Mouse (Mus musculus): ENCODE results near the gene Hexim1. TPM values are rescaled to one million over a fixed set of nuclear protein-coding genes. Genes with fewer than 3 reads are reported as not detected.

Hexim1 gene
- polyA plus RNA-seq, 1 experiment from 2014 or later: 3.9 TPM

- H3K4me3 ChIP-seq (replicated peaks; ENCODE audit: low read depth, low read length): no peak overlapping the region
- peaks cover 23% of the 10 kb centered on the region for H3K4me1 ChIP-seq (ENCODE audit: control insufficient read depth, insufficient read depth, low read length)
- no peaks in the 10 kb centered on the region for H3K27me3 ChIP-seq (ENCODE audit: control insufficient read depth, insufficient read depth, low read length)
- H3K9ac ChIP-seq (replicated peaks; ENCODE audit: low read length): no peak overlapping the region
- no peak overlapping the region for H3K27ac ChIP-seq (replicated peaks; ENCODE audit: low read depth, low read length)
- no peaks in the 10 kb centered on the region for H3K9me3 ChIP-seq (ENCODE audit: control insufficient read depth, low read length)
- 51% methylated on average over 5 of the region's 5 CpGs for WGBS
- DNase-seq: no peak
- ATAC-seq (ENCODE audit: low FRiP score, low TSS enrichment): no peak
- H3K36me3 ChIP-seq (ENCODE audit: control insufficient read depth, insufficient read depth, low read length): no peaks in the 10 kb centered on the region
- H3K4me2 ChIP-seq (ENCODE audit: low read length): 0 out of 2 replicates have a peak overlapping the region, but pooled peaks have one; percentile 6
Observed at GRCm38 (mm10) chr11:103119609-103120008, 3.6 kb downstream of the Hexim1 start.

GRCm38 (mm10) chr11:103120315-103120714 is 4.3 kb downstream of the Hexim1 start:
- Histone ChIP-seq H3K9me3 (ENCODE audit: control insufficient read depth, low read length) (no peaks in the 10 kb centered on the region), H3K4me2 (ENCODE audit: low read length) (no peak overlapping the region), H3K4me3 (replicated peaks; ENCODE audit: low read depth, low read length) (no peak overlapping the region), H3K4me1 (ENCODE audit: control insufficient read depth, insufficient read depth, low read length) (peaks cover 19% of the 10 kb centered on the region), H3K27me3 (ENCODE audit: control insufficient read depth, insufficient read depth, low read length) (no peaks in the 10 kb centered on the region), H3K36me3 (ENCODE audit: control insufficient read depth, insufficient read depth, low read length) (no peaks in the 10 kb centered on the region), H3K9ac (replicated peaks; ENCODE audit: low read length) (no peak overlapping the region), H3K27ac (replicated peaks; ENCODE audit: low read depth, low read length) (no peak overlapping the region)
- no peak for DNase-seq
- 80% methylated on average over 5 of the region's 5 CpGs for WGBS
- ATAC-seq (ENCODE audit: low FRiP score, low TSS enrichment): no peak

DNA sequence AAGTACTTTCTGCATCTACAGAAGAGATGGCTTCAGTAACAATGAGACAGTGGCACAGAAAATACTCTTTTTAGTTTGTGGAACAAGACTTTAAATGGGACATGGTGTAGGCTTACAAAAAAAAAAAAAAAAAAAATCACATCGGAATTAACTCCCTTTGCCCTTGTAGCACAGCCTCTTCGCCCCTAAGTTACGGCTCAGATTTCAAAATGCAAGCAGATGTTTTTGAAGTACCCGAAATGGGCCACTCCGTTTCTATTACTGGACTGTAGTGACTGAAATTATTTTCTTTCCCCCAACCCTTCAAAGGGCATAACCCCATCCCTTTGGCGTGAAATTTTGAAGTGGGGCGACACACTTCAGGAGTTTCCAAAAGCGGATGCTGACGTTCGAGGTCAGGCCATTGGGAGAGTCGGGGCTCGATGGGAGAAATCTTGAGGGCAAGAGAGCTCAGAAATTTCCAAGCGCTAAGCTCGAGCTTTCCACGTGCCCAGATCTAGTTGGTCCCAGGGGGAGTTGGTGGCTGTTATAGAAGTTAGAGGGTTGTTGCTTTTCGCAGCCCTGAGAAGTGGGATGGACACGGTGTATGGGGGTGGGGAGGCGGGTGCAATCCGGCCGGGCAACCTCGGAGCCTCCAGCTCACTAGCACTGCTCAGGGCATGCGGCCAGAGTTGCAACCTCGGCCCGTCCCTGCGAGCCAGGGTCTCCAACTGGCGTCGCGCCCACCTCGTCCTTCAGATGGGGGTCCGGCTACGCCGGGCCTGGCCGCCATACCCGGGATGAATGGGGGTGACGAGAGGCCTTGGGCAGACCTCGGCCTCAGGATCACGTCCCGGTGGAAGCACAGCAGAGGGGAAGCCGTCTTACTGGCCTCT is 15.9 kb downstream of the Hexim1 start, which contains the start of gene Hexim2:
TSS of gene Hexim2 (plus strand) at position 729 of the 875 bp plus-strand sequence.
- no peaks in the 10 kb centered on the region for H3K9me3 ChIP-seq (ENCODE audit: control insufficient read depth, low read length)
- WGBS: under 1% methylated on average over 39 of the region's 39 CpGs
- H3K36me3 ChIP-seq (ENCODE audit: control insufficient read depth, insufficient read depth, low read length): no peaks in the 10 kb centered on the region
- H3K4me3 ChIP-seq (replicated peaks; ENCODE audit: low read depth, low read length): peak within 1 kb of the TSS; percentile 96
- peak within 1 kb of the TSS; percentile 98 for H3K27ac ChIP-seq (replicated peaks; ENCODE audit: low read depth, low read length)
- H3K4me2 ChIP-seq (ENCODE audit: low read length): peak within 1 kb of the TSS; percentile 90
- ATAC-seq (ENCODE audit: low FRiP score, low TSS enrichment): peak; percentile 61
- H3K9ac ChIP-seq (replicated peaks; ENCODE audit: low read length): peak within 1 kb of the TSS; percentile 100
- DNase-seq: peak; percentile 77
- peaks cover 38% of the 10 kb centered on the region for H3K4me1 ChIP-seq (ENCODE audit: control insufficient read depth, insufficient read depth, low read length)
- no peaks in the 10 kb centered on the region for H3K27me3 ChIP-seq (ENCODE audit: control insufficient read depth, insufficient read depth, low read length)

DNA sequence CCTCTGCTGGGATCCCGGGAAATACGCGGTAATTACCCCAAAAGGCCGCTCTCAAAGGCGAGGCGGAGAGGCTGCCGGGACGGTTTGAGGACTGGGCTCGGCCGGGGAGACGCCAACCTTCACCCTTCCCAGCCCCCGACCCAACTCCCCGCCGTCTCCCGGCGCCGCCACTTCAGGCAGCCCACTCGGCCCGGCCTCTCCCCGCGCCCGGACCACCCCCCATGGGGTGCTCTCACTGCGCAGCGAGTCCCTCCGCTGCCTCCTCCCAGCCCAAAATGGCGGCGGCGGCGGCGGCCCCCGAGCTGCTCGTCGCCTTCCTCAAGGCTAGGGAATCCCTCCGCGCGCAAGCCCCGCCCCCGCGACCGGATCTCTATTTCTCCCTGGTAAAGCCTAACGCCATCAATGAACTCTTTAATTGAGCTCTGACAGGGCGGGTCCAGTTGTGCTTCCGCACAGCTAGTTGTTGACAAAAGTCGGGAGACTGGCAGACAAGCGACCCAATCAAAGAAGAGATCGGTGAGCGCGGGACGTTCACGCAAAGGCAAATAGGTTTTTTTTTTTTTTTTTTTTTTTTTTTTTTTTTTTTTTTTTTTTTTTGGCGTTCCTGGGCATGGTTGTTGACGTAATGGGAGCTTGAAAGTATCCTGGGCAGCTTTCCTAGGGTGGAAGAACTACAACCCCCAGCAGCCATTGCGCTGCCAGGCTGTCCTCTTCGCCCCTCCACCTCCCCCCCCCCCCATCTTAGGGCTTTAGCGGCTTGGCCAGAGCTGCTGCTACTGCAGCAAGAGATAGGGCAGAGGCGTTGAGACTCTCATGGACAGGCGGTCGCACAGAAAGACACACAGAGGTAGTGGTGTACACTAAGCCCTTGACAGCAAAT is 16.8 kb downstream of the Hexim1 start:
- Histone ChIP-seq H3K36me3 (ENCODE audit: control insufficient read depth, insufficient read depth, low read length) (no peaks in the 10 kb centered on the region), H3K4me1 (ENCODE audit: control insufficient read depth, insufficient read depth, low read length) (peaks cover 38% of the 10 kb centered on the region), H3K9ac (replicated peaks; ENCODE audit: low read length) (peak overlapping the region; percentile 100), H3K4me3 (replicated peaks; ENCODE audit: low read depth, low read length) (peak overlapping the region; percentile 96), H3K4me2 (ENCODE audit: low read length) (peak overlapping the region; percentile 90), H3K27me3 (ENCODE audit: control insufficient read depth, insufficient read depth, low read length) (no peaks in the 10 kb centered on the region), H3K27ac (replicated peaks; ENCODE audit: low read depth, low read length) (peak overlapping the region; percentile 98), H3K9me3 (ENCODE audit: control insufficient read depth, low read length) (no peaks in the 10 kb centered on the region)
- DNase-seq (peak; percentile 100), ATAC-seq (ENCODE audit: low FRiP score, low TSS enrichment) (peak; percentile 93)
- under 1% methylated on average over 58 of the region's 58 CpGs for WGBS

DNA sequence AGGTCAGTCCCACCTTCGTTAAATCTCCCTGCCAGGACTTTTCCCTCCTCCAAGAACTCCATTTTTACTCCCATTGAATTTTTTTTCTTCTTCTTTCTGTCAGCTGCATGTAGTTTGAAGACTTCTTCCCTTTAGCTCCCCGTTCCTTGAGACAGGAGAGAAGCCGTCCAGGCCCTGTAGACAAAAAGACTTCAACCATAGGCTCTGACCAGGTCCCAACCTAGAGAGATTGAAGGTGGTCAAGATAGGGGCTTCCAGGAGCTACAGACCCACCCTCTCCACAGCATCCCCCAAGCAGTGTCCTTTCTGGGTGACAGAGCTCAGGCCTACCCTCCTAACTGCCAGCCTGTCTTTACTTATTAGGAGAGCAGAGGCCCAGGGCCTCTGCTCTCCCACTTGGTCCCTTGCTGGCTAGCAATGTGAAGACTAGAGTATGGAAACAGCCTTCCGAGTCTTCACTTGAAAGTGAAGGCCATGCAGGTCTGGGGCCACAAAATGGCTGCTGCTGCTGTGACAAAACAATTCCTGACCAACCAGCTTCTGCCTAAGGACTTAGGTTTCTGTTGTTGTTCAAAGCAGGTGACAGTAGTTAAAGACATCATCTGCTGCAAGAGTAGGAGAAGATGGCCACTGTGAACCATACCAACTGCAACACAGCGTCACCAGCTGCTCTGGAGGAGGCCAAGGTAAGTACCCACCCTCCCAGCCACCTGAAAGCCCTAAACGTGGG is 17.6 kb downstream of the Hexim1 start:
- Histone ChIP-seq H3K4me2 (ENCODE audit: low read length) (peak overlapping the region; percentile 61), H3K4me1 (ENCODE audit: control insufficient read depth, insufficient read depth, low read length) (peaks cover 38% of the 10 kb centered on the region), H3K36me3 (ENCODE audit: control insufficient read depth, insufficient read depth, low read length) (peaks cover 2% of the 10 kb centered on the region), H3K4me3 (replicated peaks; ENCODE audit: low read depth, low read length) (peak overlapping the region; percentile 28), H3K9ac (replicated peaks; ENCODE audit: low read length) (peak overlapping the region; percentile 52), H3K9me3 (ENCODE audit: control insufficient read depth, low read length) (no peaks in the 10 kb centered on the region), H3K27me3 (ENCODE audit: control insufficient read depth, insufficient read depth, low read length) (no peaks in the 10 kb centered on the region), H3K27ac (replicated peaks; ENCODE audit: low read depth, low read length) (peak overlapping the region; percentile 80)
- 49% methylated on average over 6 of the region's 6 CpGs for WGBS
- DNase-seq: no peak
- no peak for ATAC-seq (ENCODE audit: low FRiP score, low TSS enrichment)

- WGBS: 82% methylated on average over 3 of the region's 3 CpGs
- peak overlapping the region; percentile 80; the same call in 1 of the 2 replicates for H3K27ac ChIP-seq (replicated peaks; ENCODE audit: low read depth, low read length)
Observed at GRCm38 (mm10) chr11:103134221-103134620, 18.2 kb downstream of the Hexim1 start.

GRCm38 (mm10) chr11:103136039-103136577 is 20.1 kb downstream of the Hexim1 start:
- ATAC-seq (ENCODE audit: low FRiP score, low TSS enrichment) (no peak), DNase-seq (no peak)
- Histone ChIP-seq H3K9ac (replicated peaks; ENCODE audit: low read length) (no peak overlapping the region), H3K9me3 (ENCODE audit: control insufficient read depth, low read length) (no peaks in the 10 kb centered on the region), H3K27me3 (ENCODE audit: control insufficient read depth, insufficient read depth, low read length) (no peaks in the 10 kb centered on the region), H3K4me2 (ENCODE audit: low read length) (no peak overlapping the region), H3K4me3 (replicated peaks; ENCODE audit: low read depth, low read length) (no peak overlapping the region), H3K27ac (replicated peaks; ENCODE audit: low read depth, low read length) (no peak overlapping the region), H3K36me3 (ENCODE audit: control insufficient read depth, insufficient read depth, low read length) (peaks cover 11% of the 10 kb centered on the region), H3K4me1 (ENCODE audit: control insufficient read depth, insufficient read depth, low read length) (peaks cover 29% of the 10 kb centered on the region)
- 90% methylated on average over 8 of the region's 8 CpGs for WGBS

More at GRCm38 (mm10) chr11:103134221-103134620, 18.2 kb downstream of the Hexim1 start:
- Histone ChIP-seq H3K9me3 (ENCODE audit: control insufficient read depth, low read length) (no peaks in the 10 kb centered on the region), H3K4me2 (ENCODE audit: low read length) (peak overlapping the region; percentile 61), H3K27me3 (ENCODE audit: control insufficient read depth, insufficient read depth, low read length) (no peaks in the 10 kb centered on the region), H3K36me3 (ENCODE audit: control insufficient read depth, insufficient read depth, low read length) (peaks cover 8% of the 10 kb centered on the region), H3K9ac (replicated peaks; ENCODE audit: low read length) (no peak overlapping the region), H3K4me3 (replicated peaks; ENCODE audit: low read depth, low read length) (no peak overlapping the region), H3K4me1 (ENCODE audit: control insufficient read depth, insufficient read depth, low read length) (peaks cover 38% of the 10 kb centered on the region)
- DNase-seq (no peak), ATAC-seq (ENCODE audit: low FRiP score, low TSS enrichment) (no peak)

All from midbrain, embryonic 14.5 days (tissue).